Mouse (Mus musculus): ENCODE measurements around the gene Ephb2.

Gene Ephb2

GRCm38 (mm10) chr4:136761713-136762380 is 73.9 kb downstream of the Ephb2 start:
- DNase-seq (ENCODE audit: low spot score in 2 of 2): no peak

DNA sequence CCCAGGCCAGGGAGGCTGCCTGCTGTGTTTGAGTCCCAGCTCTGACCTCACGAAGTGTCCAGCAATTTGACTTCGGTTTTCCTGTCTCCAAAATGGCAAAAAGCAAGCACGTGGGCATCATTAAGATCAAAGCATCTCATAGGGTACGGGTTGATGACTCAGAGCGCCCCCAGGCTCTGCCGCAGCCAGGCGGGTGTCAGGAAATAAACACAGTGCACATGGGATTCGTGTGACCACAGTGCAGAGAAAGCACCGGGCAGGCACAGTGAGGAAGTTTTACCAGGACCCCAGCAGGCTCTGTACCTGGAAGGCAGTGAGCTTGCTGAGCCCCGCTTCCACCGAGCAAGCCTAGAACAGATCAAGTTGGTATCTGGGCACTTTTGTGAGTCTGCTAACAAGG is 74.9 kb downstream of the Ephb2 start:
- no peak for DNase-seq (ENCODE audit: low spot score in 2 of 2)

DNA sequence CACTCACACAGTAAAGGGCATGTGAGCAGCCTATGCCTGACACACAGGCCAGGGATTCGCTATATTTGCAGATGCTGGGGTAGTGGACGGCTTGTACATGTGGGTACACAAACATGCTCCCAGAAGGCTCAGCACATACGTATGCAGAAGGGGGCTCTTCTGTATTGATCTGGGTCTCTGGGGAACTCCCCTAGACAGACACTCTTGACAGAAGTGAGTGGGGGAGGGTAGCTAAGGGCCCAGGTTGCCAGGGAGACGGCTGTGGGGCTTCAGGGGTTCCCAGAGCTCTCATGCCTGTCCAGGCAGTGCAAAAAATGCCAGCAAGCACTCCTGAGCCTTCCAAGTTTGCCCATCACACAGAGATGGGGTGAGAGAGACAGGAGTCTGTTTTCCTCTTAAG is 78.7 kb downstream of the Ephb2 start:
- no peak for DNase-seq (ENCODE audit: low spot score in 2 of 2)

- no peak for DNase-seq (ENCODE audit: low spot score in 2 of 2)
Measured at GRCm38 (mm10) chr4:136756486-136756885, 79.3 kb downstream of the Ephb2 start.

DNA sequence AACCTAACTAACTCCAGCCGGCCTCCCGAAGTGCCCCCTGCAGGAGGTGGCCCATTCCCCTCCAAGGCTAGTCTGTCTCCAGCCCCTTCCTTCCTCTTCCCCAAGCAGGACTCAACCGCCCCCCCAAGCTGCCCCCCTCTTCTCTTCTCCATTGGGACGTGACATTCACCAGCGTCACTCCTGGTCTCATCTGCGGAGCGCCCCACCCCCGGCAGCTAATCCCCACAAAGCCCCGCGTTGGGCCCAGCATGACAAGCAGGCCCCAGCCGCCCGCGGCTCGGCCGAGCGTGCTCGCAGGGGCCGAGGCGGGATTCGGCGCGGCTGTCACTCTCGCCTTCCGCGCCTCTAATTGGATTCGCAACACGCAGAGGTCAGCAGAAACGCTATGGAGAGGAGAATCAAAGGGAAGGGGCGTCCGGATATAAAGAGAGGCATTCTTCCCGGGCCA is 80.4 kb downstream of the Ephb2 start:
- peak in 1 of 2 experiments; percentile 22 for DNase-seq (ENCODE audit: low spot score in 2 of 2)

DNA sequence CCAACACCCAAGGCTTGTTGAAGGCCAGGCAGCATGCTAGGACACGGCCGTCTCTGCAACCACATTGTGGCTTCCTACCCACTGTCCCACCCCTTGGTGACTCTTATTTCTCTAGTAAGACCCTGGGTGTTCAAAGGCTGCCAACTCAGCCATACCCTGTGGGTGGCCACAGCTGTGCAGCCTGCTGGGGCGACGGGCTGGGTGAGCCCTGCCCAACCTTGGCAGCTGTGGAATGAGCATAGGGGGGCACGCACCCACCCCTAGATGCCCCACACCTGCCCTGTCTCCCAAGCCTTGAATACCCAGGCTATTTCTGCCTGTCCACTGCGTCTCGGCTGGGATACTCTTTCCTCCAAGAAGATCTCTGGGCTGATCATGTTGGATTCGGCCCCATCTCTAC is 81.5 kb downstream of the Ephb2 start:
- peak in 1 of 2 experiments; percentile 19 for DNase-seq (ENCODE audit: low spot score in 2 of 2)

GRCm38 (mm10) chr4:136751355-136752020 is 84.3 kb downstream of the Ephb2 start:
- no peak for DNase-seq (ENCODE audit: low spot score in 2 of 2)

DNA sequence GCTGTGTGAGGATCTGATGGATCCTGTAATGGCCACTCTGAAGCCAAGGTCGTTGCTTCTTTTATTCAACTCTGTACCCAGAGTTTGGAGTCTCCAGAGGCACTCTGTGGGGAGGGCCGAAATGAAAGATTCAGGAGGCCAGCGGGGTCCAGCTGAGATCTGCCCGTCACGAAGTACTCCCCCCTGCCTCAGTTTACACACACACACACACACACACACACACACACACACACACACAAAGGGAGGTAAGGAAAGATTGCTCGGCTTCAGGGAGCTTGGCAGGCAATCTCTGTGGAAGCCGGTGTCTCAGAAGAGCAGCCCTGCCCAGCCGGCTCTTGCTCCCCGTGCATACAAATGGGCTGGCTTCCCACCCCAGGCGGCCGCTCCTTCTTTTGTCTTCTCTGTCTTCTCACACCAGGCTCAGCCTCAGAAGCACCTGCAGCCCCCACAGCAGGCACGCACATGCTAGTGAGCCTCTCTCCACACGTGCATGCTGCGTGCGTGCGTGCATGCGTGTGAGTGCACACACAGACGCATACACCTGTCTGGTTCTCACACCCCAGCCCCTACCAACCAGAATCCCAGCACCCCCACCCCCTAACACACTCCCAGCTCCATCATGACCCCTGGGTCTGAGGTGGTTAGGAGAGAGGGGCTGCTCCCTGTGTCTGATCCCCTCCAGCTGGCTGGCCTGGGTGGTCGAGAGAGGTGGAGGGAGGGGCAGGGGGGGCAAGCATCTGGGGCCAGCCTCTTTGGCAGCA is 85.0 kb downstream of the Ephb2 start:
- no peak for DNase-seq (ENCODE audit: low spot score in 2 of 2)

GRCm38 (mm10) chr4:136749851-136750577 is 85.8 kb downstream of the Ephb2 start:
- DNase-seq (ENCODE audit: low spot score in 2 of 2): no peak

- no peak for DNase-seq (ENCODE audit: low spot score in 2 of 2)
Measured at GRCm38 (mm10) chr4:136749431-136749830, 86.4 kb downstream of the Ephb2 start.

DNA sequence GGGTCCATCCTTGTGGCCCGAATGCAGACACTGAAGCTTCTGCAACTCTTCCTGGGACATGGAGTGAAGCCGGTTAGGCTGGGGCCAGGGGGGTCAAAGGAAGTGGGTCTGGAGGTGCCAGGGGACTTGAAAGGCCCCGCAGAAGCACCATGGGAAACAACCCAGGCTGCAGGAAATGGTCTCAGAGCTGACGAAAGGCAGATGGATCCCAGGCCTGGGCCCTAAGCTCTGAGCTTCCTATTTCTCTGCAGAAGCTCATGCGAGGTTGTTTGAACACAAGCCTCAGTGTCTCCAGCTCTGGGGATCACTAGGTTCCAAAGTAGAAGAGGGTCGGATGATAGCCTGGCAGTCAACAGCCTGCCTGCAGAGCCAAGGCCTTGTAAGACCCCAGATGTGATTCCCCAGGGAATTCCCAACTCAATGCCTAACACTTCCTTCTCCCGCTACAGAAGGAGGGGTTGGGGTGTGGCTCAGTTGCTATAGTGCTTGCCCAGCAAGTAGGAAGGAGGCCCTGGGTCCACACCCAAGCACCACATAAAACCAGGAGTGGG is 86.9 kb downstream of the Ephb2 start:
- no peak for DNase-seq (ENCODE audit: low spot score in 2 of 2)

GRCm38 (mm10) chr4:136746516-136746915 is 89.3 kb downstream of the Ephb2 start:
- no peak for DNase-seq (ENCODE audit: low spot score in 2 of 2)

- DNase-seq (ENCODE audit: low spot score in 2 of 2): peak in 1 of 2 experiments; percentile 39
Measured at GRCm38 (mm10) chr4:136742677-136743076, 93.1 kb downstream of the Ephb2 start.

DNA sequence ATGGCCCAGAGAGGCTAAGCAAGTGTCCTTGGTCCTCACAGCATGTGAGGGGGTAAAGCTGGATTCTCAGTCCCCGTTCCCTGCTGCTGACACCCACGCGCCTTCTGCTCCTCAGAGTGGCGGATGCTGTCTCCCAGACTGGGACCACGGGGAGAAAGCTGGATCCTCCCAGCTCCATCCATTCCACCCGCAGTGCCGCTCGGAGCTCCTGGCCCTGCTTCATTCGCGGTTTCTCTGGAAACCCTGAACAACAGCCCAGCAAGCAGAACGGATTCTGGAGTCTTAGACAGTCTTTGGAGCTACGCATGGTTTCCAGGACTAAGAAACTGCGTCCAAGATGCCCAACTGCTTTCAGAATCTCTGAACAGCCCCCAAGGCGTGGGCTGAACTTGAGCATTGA is 93.9 kb downstream of the Ephb2 start:
- DNase-seq (ENCODE audit: low spot score in 2 of 2): no peak

DNA sequence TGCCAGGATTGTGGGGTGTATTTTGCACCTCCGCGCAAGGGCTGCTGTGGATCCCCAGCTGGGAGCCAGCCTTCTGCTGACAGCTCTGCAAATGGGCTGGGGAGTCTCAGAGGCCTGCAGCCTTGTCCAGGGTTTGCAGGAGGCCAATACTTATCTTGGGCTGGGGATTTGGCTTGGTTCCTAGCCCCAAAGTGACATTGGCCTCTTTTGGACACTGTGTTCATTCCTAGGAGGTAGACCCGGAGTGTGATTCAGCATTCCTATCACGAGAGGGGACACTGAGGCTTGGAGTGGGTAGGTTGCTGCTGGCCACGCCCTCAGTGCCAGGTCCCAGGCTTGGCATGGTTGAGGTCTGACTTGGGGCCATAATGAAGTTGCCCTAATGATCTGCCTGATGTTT is 94.8 kb downstream of the Ephb2 start:
- DNase-seq (ENCODE audit: low spot score in 2 of 2): no peak

GRCm38 (mm10) chr4:136739189-136739588 is 96.6 kb downstream of the Ephb2 start:
- DNase-seq (ENCODE audit: low spot score in 2 of 2): no peak

- DNase-seq (ENCODE audit: low spot score in 2 of 2): no peak
Measured at GRCm38 (mm10) chr4:136738291-136738690, 97.5 kb downstream of the Ephb2 start.

DNA sequence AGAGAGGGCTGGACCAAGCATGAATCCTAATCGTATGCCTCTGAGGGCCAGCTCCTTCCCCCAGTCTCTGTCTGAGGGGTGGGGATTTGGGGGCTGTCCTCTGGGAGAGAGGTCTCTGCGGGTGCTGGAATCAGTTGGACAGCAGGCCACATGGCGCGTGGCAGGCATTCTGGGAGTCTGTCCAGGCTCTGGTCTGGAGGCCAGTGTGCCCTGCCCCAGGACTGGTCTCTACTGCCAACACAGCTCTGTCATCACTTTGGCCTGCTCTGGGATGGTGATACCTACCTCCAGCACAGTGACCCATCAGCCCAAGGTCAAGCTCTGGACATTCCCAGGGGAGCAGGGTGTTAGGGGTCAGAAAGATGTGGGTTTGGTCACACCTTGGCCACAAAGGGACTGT is 99.9 kb downstream of the Ephb2 start:
- peak in 1 of 2 experiments; percentile 39 for DNase-seq (ENCODE audit: low spot score in 2 of 2)

DNA sequence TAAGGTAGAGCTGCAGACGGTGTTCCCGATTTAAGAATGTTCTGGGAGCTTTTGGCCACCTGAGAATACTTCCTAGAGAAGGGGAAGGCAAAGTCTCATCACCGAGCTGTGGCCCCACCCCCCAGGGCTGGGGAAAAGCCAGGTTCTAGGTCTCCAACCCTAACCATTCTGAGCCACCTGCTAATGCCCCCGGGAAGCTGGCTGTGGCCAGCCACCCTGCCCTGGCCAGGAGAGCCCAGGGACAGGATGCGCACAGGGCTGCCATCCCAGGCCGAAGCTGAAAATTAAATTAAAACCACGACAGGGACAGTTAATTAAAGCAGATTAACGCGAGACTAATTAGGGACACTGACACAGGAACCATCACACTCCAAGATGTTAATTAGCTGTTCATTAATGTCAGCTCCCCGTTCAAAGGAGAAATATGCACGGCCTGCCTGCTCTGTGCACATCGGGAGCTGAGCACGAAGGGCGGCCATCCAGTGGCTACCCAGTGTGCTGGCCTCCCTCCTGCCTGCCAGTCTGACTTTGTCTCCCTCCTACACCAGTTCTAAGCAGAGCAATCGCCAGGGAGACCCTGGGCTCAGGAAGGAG is 101.5 kb downstream of the Ephb2 start:
- DNase-seq (ENCODE audit: low spot score in 2 of 2): no peak

DNA sequence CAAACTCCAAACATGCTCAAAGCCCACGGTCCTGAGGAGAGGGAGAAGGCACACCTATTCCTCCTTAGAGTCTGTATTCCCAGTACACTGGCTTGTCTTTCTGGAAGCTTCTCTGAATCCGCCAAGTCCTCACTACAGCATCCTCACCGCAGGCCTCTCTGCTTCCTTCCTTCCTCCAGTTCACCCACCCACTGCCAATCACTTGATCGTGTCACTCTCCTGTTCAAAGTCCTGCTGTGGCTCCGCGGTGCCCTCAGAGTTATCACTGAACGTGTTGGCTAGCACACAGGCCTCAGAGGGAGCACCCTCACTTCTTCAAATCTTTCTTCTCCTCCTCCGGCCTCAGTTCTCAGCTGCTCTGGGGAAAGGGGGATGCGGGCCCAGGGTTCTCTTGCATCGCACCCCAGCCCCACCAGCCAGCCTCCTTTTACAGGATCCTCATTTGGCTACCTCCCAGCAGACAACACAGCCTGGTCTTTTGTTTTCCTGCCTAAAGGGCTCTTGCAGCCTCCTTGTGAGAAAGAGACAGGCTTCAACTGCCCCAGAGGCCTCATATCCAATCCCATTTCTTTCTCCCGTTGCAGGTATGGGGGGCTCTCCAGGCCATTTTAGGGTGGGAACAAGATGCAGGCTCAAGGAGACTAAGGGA is 102.4 kb downstream of the Ephb2 start:
- no peak for DNase-seq (ENCODE audit: low spot score in 2 of 2)
